Mouse (Mus musculus) layer of hippocampus, postnatal 14 days (tissue): ENCODE data around the gene Copb1. TPM values are rescaled to one million over a fixed set of nuclear protein-coding genes. Genes with fewer than 3 reads are reported as not detected.

Experiments
- DNase-seq, 2 experiments: peaks; one replicate each; pipeline ENCODE4 v3.0.0; 2021 to 2022; ENCODE audit warnings: low spot score in 2 of 2, mixed read lengths in 1 of 2
- total RNA-seq, 2 experiments: library from RNA; stranded (reverse); gene quantifications; 2 replicates each; pipeline ENCODE4 v1.2.3; 2021

The Copb1 gene
- total RNA-seq, 2 experiments from 2014 or later: 59.6 to 64.4 TPM

GRCm38 (mm10) chr7:114171354-114172097 is 83.0 kb downstream of the Copb1 start:
- DNase-seq: no peak

- no peak for DNase-seq
Measured at GRCm38 (mm10) chr7:114169996-114170395, 84.5 kb downstream of the Copb1 start.

- DNase-seq: no peak
Measured at GRCm38 (mm10) chr7:114169381-114169780, 85.1 kb downstream of the Copb1 start.

Other genes with a start within 250 kb of the Copb1 start
- gene Rras2, start 136.9 kb downstream of the Copb1 start, total RNA-seq: 10 to 100 TPM; 61.3 to 61.5 TPM
- gene Psma1, start 21.4 kb upstream of the Copb1 start, total RNA-seq: 100 to 1,000 TPM; 120 to 127 TPM
- 10 to 100 TPM; 10.9 to 11.9 TPM for gene Pde3b, start 160.6 kb upstream of the Copb1 start, total RNA-seq